Mouse (Mus musculus) ES-Bruce4 (cell line): Measurements from ENCODE around the gene Thrsp. TPM values are rescaled to one million over a fixed set of nuclear protein-coding genes. Genes with fewer than 3 reads are reported as not detected.

Experiments
- H3K27ac ChIP-seq: 2 replicates; pipeline ENCODE4 v1.5.1; 2012; ENCODE audit warnings: low read length, inconsistent platforms; ENCODE audit not compliant: insufficient read depth
- H3K27me3 ChIP-seq: 2 replicates; pipeline ENCODE4 v1.6.1; 2012; ENCODE audit warnings: mild to moderate bottlenecking, low read length, inconsistent platforms; ENCODE audit not compliant: control insufficient read depth, poor library complexity, insufficient read depth, severe bottlenecking
- H3K36me3 ChIP-seq: 2 replicates; pipeline ENCODE4 v1.6.1; 2012; ENCODE audit warnings: inconsistent platforms, mild to moderate bottlenecking, low read length, moderate library complexity; ENCODE audit not compliant: control insufficient read depth, poor library complexity, insufficient read depth, severe bottlenecking
- H3K4me1 ChIP-seq: one replicate; pipeline ENCODE4 v1.8.1; 2011; ENCODE audit warnings: low read length; ENCODE audit not compliant: control insufficient read depth, insufficient read depth
- H3K4me3 ChIP-seq: 2 replicates; pipeline ENCODE4 v1.5.1; 2011; ENCODE audit warnings: low read depth, mild to moderate bottlenecking, low read length
- H3K9ac ChIP-seq: 2 replicates; pipeline ENCODE4 v1.6.1; 2012; ENCODE audit warnings: low read depth, mild to moderate bottlenecking, inconsistent platforms; ENCODE audit not compliant: poor library complexity, severe bottlenecking
- H3K9me3 ChIP-seq: replicated peaks from 2 replicates; pipeline ENCODE4 v1.6.1; 2012; ENCODE audit warnings: mild to moderate bottlenecking, low read length, inconsistent platforms; ENCODE audit not compliant: control insufficient read depth, poor library complexity, insufficient read depth, severe bottlenecking
- CTCF ChIP-seq: IDR thresholded peaks from one replicate; pipeline ENCODE4 v1.8.1; 2011; ENCODE audit warnings: low read depth, low read length
- EP300 ChIP-seq: IDR thresholded peaks from 2 replicates; pipeline ENCODE4 v1.6.1; 2011; ENCODE audit warnings: low read depth, low read length; ENCODE audit not compliant: insufficient read depth
- POLR2A ChIP-seq: IDR thresholded peaks from one replicate; pipeline ENCODE4 v1.8.1; 2011; ENCODE audit warnings: low read length; ENCODE audit not compliant: insufficient read depth
- polyA plus RNA-seq: library from polyadenylated mRNA; stranded (reverse); fragments of >200 nt; gene quantifications from 2 replicates; pipeline ENCODE4 v1.2.4, GENCODE M21; 2011; ENCODE audit warnings: low read depth; ENCODE audit not compliant: missing spikeins, insufficient read depth, insufficient read length

Thrsp gene
- polyA plus RNA-seq, 1 experiment, result not detected

GRCm38 (mm10) chr7:97375101-97375500 is 42.4 kb downstream of the Thrsp start:
- Histone ChIP-seq H3K27ac (no peak overlapping the region), H3K9me3 (no peaks in the 10 kb centered on the region), H3K4me3 (no peak overlapping the region), H3K36me3 (peaks cover 36% of the 10 kb centered on the region), H3K9ac (no peak overlapping the region), H3K27me3 (no peaks in the 10 kb centered on the region), H3K4me1 (no peaks in the 10 kb centered on the region)
- TF ChIP-seq POLR2A (no peak), CTCF (no peak), EP300 (no peak)

GRCm38 (mm10) chr7:97365887-97366286 is 51.6 kb downstream of the Thrsp start:
- Histone ChIP-seq H3K36me3 (no peaks in the 10 kb centered on the region), H3K4me1 (no peaks in the 10 kb centered on the region), H3K27ac (no peak overlapping the region), H3K9me3 (no peaks in the 10 kb centered on the region), H3K9ac (no peak overlapping the region), H3K4me3 (no peak overlapping the region), H3K27me3 (no peaks in the 10 kb centered on the region)
- no peak for TF ChIP-seq EP300
- no peak for TF ChIP-seq POLR2A
- no peak for TF ChIP-seq CTCF

Other genes with a start within 250 kb of the Thrsp start
- 9.1 and 9.6 TPM in 2 replicates for gene Usp35, start 85.7 kb downstream of the Thrsp start, polyA plus RNA-seq
- gene Kctd21, start 85.4 kb downstream of the Thrsp start, polyA plus RNA-seq, result 3.0 and 3.2 TPM in 2 replicates
- gene Alg8, start 46.1 kb downstream of the Thrsp start, polyA plus RNA-seq, result 58.5 and 59.6 TPM in 2 replicates
- gene Ndufc2, start 17.7 kb downstream of the Thrsp start, polyA plus RNA-seq, result 159 and 161 TPM in 2 replicates
- gene Kctd14, start 33.6 kb upstream of the Thrsp start, polyA plus RNA-seq, result not detected in 2 replicates
- gene Ints4, start 63.2 kb upstream of the Thrsp start, polyA plus RNA-seq, result 59.2 and 64.2 TPM in 2 replicates
- 23.8 and 25.2 TPM in 2 replicates for gene Aamdc, start 161.8 kb upstream of the Thrsp start, polyA plus RNA-seq
- 57.3 and 66.4 TPM in 2 replicates for gene Rsf1, start 162.2 kb upstream of the Thrsp start, polyA plus RNA-seq